Mouse (Mus musculus): ENCODE results near the gene Npnt. TPM values are rescaled to one million over a fixed set of nuclear protein-coding genes. Genes with fewer than 3 reads are reported as not detected.

Npnt gene
- total RNA-seq, 1 experiment = 8.6 TPM

DNA sequence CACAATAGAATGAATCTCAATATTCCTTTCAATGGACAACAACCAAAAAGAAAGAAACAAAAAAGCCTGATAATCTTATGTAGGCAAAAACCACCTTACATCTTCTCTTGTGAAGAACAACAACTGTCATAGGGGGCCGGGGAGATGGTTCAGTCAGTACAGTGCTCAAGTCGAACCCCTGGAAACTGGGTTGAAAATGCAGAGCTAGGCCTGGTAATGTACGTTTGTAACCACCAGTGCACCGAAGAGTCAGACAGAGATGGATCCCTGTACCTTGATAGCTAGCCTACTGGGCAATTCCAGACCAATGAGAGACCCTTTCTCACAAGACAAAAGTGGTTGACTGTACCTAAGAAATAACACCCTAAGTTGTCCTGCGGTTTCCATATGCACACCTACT lies 47.2 kb downstream of the Npnt start:
- H3K4me3 ChIP-seq (ENCODE audit: insufficient read depth in 1 of 2, low read depth in 1 of 2, low read length in 2 of 2, poor library complexity in 1 of 2, severe bottlenecking in 1 of 2) = no peak overlapping the region
- no peaks in the 10 kb centered on the region for H3K4me1 ChIP-seq (ENCODE audit: control insufficient read depth in 2 of 2, insufficient read depth in 2 of 2, low read length in 2 of 2, poor library complexity in 1 of 2)
- in situ Hi-C loops (cut with MboI; ENCODE audit: low sequenced_read_pairs in 2 of 2, unreplicated experiment in 2 of 2) = no loop called here
- H3K9me3 ChIP-seq (ENCODE audit: control insufficient read depth, insufficient read depth, low read depth, low read length) = no peaks in the 10 kb centered on the region
- H3K9ac ChIP-seq (ENCODE audit: insufficient read depth, low read depth, low read length, poor library complexity, severe bottlenecking) = no peak overlapping the region
- no peak for TF ChIP-seq CHD2 (IDR thresholded peaks at IDR 0.05; ENCODE audit: low read depth, low read length)
- TF ChIP-seq ZNF384 (IDR thresholded peaks at IDR 0.05; ENCODE audit: low read depth, low read length) = no peak
- TF ChIP-seq HCFC1 (IDR thresholded peaks at IDR 0.05; ENCODE audit: borderline replicate concordance, insufficient read depth, low read length) = no peak
- TF ChIP-seq ZC3H11A (IDR thresholded peaks at IDR 0.05; ENCODE audit: borderline replicate concordance, low read depth, low read length) = no peak
- no peak for TF ChIP-seq MAFK (IDR thresholded peaks at IDR 0.05; ENCODE audit: insufficient read depth, low read depth, low read length)
- no peaks in the 10 kb centered on the region for H3K36me3 ChIP-seq (ENCODE audit: control insufficient read depth, insufficient read depth, low read length, poor library complexity, severe bottlenecking)
- no peak for DNase-seq (ENCODE audit: low read depth, low spot score)
- H3K27ac ChIP-seq (ENCODE audit: insufficient read depth, low read depth, low read length, poor library complexity, severe bottlenecking) = no peak overlapping the region

DNA sequence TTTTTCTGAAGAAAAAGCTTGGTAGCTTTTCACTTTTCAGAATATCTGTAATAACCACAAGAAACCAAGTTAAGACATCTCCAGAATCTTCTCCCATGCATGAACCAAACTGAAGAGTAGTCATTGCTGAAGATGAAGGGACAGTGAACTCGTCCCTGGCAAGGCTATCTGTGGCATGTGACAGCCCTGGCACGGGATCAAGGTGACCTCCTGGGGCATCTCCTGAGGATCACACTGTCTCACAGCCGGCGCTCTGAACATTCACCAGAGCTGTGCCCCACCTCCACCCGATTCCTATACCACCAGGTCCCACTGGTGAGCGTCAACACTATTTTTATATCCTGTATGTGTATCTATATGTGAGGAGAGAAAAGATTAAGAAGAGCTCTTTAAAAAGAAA lies 47.9 kb downstream of the Npnt start:
- H3K27ac ChIP-seq (ENCODE audit: insufficient read depth, low read depth, low read length, poor library complexity, severe bottlenecking) = no peak overlapping the region
- H3K4me1 ChIP-seq (ENCODE audit: control insufficient read depth in 2 of 2, insufficient read depth in 2 of 2, low read length in 2 of 2, poor library complexity in 1 of 2) = no peaks in the 10 kb centered on the region
- no peaks in the 10 kb centered on the region for H3K36me3 ChIP-seq (ENCODE audit: control insufficient read depth, insufficient read depth, low read length, poor library complexity, severe bottlenecking)
- no peak for DNase-seq (ENCODE audit: low read depth, low spot score)
- TF ChIP-seq CHD2 (IDR thresholded peaks at IDR 0.05; ENCODE audit: low read depth, low read length) = no peak
- no peak for TF ChIP-seq ZNF384 (IDR thresholded peaks at IDR 0.05; ENCODE audit: low read depth, low read length)
- TF ChIP-seq HCFC1 (IDR thresholded peaks at IDR 0.05; ENCODE audit: borderline replicate concordance, insufficient read depth, low read length) = no peak
- TF ChIP-seq MAFK (IDR thresholded peaks at IDR 0.05; ENCODE audit: insufficient read depth, low read depth, low read length) = no peak
- TF ChIP-seq ZC3H11A (IDR thresholded peaks at IDR 0.05; ENCODE audit: borderline replicate concordance, low read depth, low read length) = no peak
- in situ Hi-C loops (cut with MboI; ENCODE audit: low sequenced_read_pairs in 2 of 2, unreplicated experiment in 2 of 2) = no loop called here
- no peak overlapping the region for H3K9ac ChIP-seq (ENCODE audit: insufficient read depth, low read depth, low read length, poor library complexity, severe bottlenecking)
- H3K9me3 ChIP-seq (ENCODE audit: control insufficient read depth, insufficient read depth, low read depth, low read length) = no peaks in the 10 kb centered on the region
- no peak overlapping the region for H3K4me3 ChIP-seq (ENCODE audit: insufficient read depth in 1 of 2, low read depth in 1 of 2, low read length in 2 of 2, poor library complexity in 1 of 2, severe bottlenecking in 1 of 2)

- no peak for DNase-seq (ENCODE audit: low read depth, low spot score)
- H3K4me1 ChIP-seq (ENCODE audit: control insufficient read depth in 2 of 2, insufficient read depth in 2 of 2, low read length in 2 of 2, poor library complexity in 1 of 2) = no peaks in the 10 kb centered on the region
- no peak for TF ChIP-seq ZNF384 (IDR thresholded peaks at IDR 0.05; ENCODE audit: low read depth, low read length)
- no peak for TF ChIP-seq MAFK (IDR thresholded peaks at IDR 0.05; ENCODE audit: insufficient read depth, low read depth, low read length)
- TF ChIP-seq ZC3H11A (IDR thresholded peaks at IDR 0.05; ENCODE audit: borderline replicate concordance, low read depth, low read length) = no peak
- TF ChIP-seq HCFC1 (IDR thresholded peaks at IDR 0.05; ENCODE audit: borderline replicate concordance, insufficient read depth, low read length) = no peak
- no peak for TF ChIP-seq CHD2 (IDR thresholded peaks at IDR 0.05; ENCODE audit: low read depth, low read length)
- no peak overlapping the region for H3K27ac ChIP-seq (ENCODE audit: insufficient read depth, low read depth, low read length, poor library complexity, severe bottlenecking)
- H3K4me3 ChIP-seq (ENCODE audit: insufficient read depth in 1 of 2, low read depth in 1 of 2, low read length in 2 of 2, poor library complexity in 1 of 2, severe bottlenecking in 1 of 2) = no peak overlapping the region
- no peaks in the 10 kb centered on the region for H3K9me3 ChIP-seq (ENCODE audit: control insufficient read depth, insufficient read depth, low read depth, low read length)
- in situ Hi-C loops (cut with MboI; ENCODE audit: low sequenced_read_pairs in 2 of 2, unreplicated experiment in 2 of 2) = no loop called here
- no peak overlapping the region for H3K9ac ChIP-seq (ENCODE audit: insufficient read depth, low read depth, low read length, poor library complexity, severe bottlenecking)
- H3K36me3 ChIP-seq (ENCODE audit: control insufficient read depth, insufficient read depth, low read length, poor library complexity, severe bottlenecking) = no peaks in the 10 kb centered on the region
These were observed 52.2 kb downstream of the Npnt start for GRCm38 (mm10) chr3:132897891-132898290.

GRCm38 (mm10) chr3:132897390-132897789 lies 52.7 kb downstream of the Npnt start:
- in situ Hi-C loops (cut with MboI; ENCODE audit: low sequenced_read_pairs in 2 of 2, unreplicated experiment in 2 of 2) = no loop called here
- H3K4me1 ChIP-seq (ENCODE audit: control insufficient read depth in 2 of 2, insufficient read depth in 2 of 2, low read length in 2 of 2, poor library complexity in 1 of 2) = no peaks in the 10 kb centered on the region

DNA sequence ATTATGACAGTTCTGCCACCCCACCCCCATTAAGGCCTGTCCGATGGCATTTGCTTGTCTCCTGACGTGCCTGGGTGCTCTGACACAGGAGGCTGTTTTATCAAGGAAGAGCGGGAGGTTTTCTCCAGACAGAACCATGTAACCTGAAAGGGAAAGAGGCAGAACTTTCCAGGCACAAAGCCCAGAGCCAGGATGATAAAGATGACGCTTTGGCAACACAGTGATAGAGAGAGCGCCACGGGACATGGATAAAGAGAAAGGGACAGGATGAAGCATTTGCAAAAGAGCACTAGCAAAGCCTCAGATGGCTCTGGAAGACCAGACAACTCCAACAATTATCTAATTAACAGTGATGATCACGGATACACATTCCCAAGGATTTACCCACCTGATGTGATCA lies 56.0 kb downstream of the Npnt start:
- no peak overlapping the region for H3K4me3 ChIP-seq (ENCODE audit: insufficient read depth in 1 of 2, low read depth in 1 of 2, low read length in 2 of 2, poor library complexity in 1 of 2, severe bottlenecking in 1 of 2)
- TF ChIP-seq CHD2 (IDR thresholded peaks at IDR 0.05; ENCODE audit: low read depth, low read length) = no peak
- no peak for TF ChIP-seq HCFC1 (IDR thresholded peaks at IDR 0.05; ENCODE audit: borderline replicate concordance, insufficient read depth, low read length)
- TF ChIP-seq ZNF384 (IDR thresholded peaks at IDR 0.05; ENCODE audit: low read depth, low read length) = no peak
- no peak for TF ChIP-seq ZC3H11A (IDR thresholded peaks at IDR 0.05; ENCODE audit: borderline replicate concordance, low read depth, low read length)
- TF ChIP-seq MAFK (IDR thresholded peaks at IDR 0.05; ENCODE audit: insufficient read depth, low read depth, low read length) = no peak
- in situ Hi-C loops (cut with MboI; ENCODE audit: low sequenced_read_pairs in 2 of 2, unreplicated experiment in 2 of 2) = no loop called here
- no peak for DNase-seq (ENCODE audit: low read depth, low spot score)
- no peaks in the 10 kb centered on the region for H3K9me3 ChIP-seq (ENCODE audit: control insufficient read depth, insufficient read depth, low read depth, low read length)
- H3K4me1 ChIP-seq (ENCODE audit: control insufficient read depth in 2 of 2, insufficient read depth in 2 of 2, low read length in 2 of 2, poor library complexity in 1 of 2) = no peaks in the 10 kb centered on the region
- H3K36me3 ChIP-seq (ENCODE audit: control insufficient read depth, insufficient read depth, low read length, poor library complexity, severe bottlenecking) = no peaks in the 10 kb centered on the region
- H3K9ac ChIP-seq (ENCODE audit: insufficient read depth, low read depth, low read length, poor library complexity, severe bottlenecking) = no peak overlapping the region
- H3K27ac ChIP-seq (ENCODE audit: insufficient read depth, low read depth, low read length, poor library complexity, severe bottlenecking) = no peak overlapping the region

More at GRCm38 (mm10) chr3:132897390-132897789, 52.7 kb downstream of the Npnt start:
- H3K36me3 ChIP-seq (ENCODE audit: control insufficient read depth, insufficient read depth, low read length, poor library complexity, severe bottlenecking) = no peaks in the 10 kb centered on the region
- no peak for DNase-seq (ENCODE audit: low read depth, low spot score)
- no peaks in the 10 kb centered on the region for H3K9me3 ChIP-seq (ENCODE audit: control insufficient read depth, insufficient read depth, low read depth, low read length)
- no peak overlapping the region for H3K9ac ChIP-seq (ENCODE audit: insufficient read depth, low read depth, low read length, poor library complexity, severe bottlenecking)
- no peak overlapping the region for H3K4me3 ChIP-seq (ENCODE audit: insufficient read depth in 1 of 2, low read depth in 1 of 2, low read length in 2 of 2, poor library complexity in 1 of 2, severe bottlenecking in 1 of 2)
- H3K27ac ChIP-seq (ENCODE audit: insufficient read depth, low read depth, low read length, poor library complexity, severe bottlenecking) = no peak overlapping the region
- TF ChIP-seq ZNF384 (IDR thresholded peaks at IDR 0.05; ENCODE audit: low read depth, low read length) (no peak), ZC3H11A (IDR thresholded peaks at IDR 0.05; ENCODE audit: borderline replicate concordance, low read depth, low read length) (no peak), CHD2 (IDR thresholded peaks at IDR 0.05; ENCODE audit: low read depth, low read length) (no peak), HCFC1 (IDR thresholded peaks at IDR 0.05; ENCODE audit: borderline replicate concordance, insufficient read depth, low read length) (no peak), MAFK (IDR thresholded peaks at IDR 0.05; ENCODE audit: insufficient read depth, low read depth, low read length) (no peak)

All from ES-E14 (cell line).